Mouse (Mus musculus) erythroblast, embryonic 14.5 days (primary cell): ENCODE results near the gene Cript.

ENCODE experiments used
- GATA1 ChIP-seq: IDR thresholded peaks from 2 replicates; pipeline ENCODE4 v1.6.1; 2012; ENCODE audit warnings: low read length, inconsistent platforms, mixed read lengths
- TAL1 ChIP-seq: IDR thresholded peaks from 3 replicates; pipeline ENCODE4 v1.6.1; 2012; ENCODE audit warnings: low read length, inconsistent platforms, mixed read lengths

DNA sequence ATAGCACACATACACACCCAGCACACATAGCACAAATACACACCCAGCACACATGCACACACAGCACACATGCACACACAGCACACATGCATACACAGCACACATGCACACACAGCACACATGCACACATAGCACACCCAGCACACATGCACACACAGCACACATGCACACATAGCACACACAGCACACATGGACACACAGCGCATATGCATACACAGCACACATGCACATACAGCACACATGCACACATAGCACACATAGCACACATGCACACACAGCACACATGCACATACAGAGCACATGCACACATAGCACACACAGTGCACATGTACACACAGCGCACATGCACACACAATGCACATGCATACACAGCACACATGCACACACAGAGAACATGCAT is 43.6 kb upstream of the Cript start:
- TF ChIP-seq TAL1: no peak
- no peak for TF ChIP-seq GATA1
